Mouse (Mus musculus): ENCODE data around the gene Tefm.

Tefm gene

DNA sequence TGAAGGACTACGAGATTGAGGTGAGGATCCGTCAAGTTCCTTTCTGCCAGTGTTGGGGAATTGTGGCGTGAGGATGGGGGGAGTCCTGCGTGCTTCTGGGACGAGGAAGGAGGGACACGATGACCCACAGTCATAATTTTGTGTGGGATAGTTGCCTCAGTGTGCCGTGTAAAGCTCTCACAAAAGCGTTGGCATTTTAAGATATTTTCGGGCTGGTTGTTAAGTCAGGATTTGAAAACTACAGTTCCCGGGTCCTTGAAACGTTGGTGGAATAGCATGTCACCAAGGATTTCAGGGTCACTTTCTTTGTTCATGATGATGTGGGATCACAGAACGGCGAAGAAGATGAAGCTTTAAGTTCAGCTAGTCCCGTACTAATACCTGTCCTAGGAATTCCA, 52.2 kb downstream of the Tefm start:
- no peak for DNase-seq

DNA sequence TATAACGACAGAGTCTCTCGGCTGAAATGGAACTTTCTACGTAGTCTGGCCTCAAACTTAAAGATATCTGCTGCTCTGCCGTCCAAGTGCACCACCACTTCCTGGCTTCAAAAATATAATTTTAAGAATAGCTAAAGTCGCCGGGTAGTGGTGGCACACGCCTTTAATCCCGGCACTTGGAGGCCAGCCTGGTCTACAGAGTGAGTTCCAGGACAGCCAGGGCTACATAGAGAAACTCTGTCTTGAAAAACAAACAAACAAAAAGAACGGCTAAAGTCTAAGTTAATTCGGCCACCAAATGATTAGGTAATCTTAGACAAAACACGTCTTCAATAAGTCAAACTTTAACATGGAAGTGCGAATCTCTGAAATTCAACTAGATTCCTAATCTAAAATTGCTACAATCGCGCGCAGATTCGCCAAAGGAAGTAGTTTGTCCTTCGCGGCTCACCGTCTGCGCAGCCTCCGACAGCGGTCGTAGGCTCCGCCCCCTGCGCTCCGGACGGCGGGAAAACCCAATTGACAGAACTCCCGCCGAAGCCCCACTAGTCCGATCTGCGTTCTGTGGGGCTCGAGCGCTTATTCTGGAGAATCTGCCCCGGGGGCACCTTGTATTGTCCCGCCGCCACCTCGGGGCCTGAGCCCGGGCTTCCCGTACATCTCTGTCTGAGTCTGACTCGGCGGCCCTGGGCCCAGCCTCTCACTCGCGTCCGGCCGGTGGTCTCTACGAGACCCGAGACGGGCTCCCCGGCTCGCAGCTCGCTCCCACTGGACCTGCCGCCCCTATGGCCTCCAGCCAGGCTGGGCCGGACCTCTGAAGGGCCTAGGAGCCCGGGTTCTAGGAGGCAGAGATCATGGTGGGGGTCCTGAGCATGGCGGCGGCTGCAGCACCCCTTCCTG, 52.8 kb downstream of the Tefm start, which contains the start of gene Atad5:
Gene Atad5, plus strand, starts transcription at position 484 of the 900 bp plus-strand sequence.
- peak; percentile 74 to 91 for DNase-seq

DNA sequence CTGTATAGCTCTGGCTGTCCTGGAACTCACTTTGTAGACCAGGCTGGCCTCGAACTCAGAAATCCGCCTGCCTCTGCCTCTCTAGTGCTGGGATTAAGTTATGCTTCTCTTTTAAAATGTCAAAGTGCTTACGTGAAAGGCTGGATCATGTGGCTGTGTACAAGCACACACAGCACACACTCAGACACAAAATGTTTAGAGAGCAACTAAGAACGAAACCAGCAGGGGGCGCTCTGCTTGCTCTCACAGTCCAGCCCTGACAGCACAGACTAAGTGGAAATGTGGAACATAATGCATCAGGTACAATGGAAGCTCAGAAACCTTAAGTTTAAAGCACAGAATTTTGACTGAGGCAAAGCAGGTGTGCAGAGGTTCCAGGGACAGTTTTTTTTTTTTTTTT, 55.1 kb downstream of the Tefm start:
- peak; percentile 62 to 90 for DNase-seq

All from spleen, adult 18-20 months (tissue).